Mouse (Mus musculus) embryonic facial prominence, embryonic 12.5 days (tissue): ENCODE measurements around the gene Cphx1. TPM values are rescaled to one million over a fixed set of nuclear protein-coding genes. Genes with fewer than 3 reads are reported as not detected.
"Not testable (repeated sequence)": the region's sequence is repeated elsewhere in the genome, so short reads cannot be mapped to it uniquely, and the experiment has no call there.

Experiments
- ATAC-seq: fragments of 200-750 bp; cut with Nextera tagmentation; 2 replicates; pipeline ENCODE4 v1.8.0; 2017; ENCODE audit not compliant: insufficient number of reproducible peaks, insufficient read depth, low FRiP score, low TSS enrichment
- H3K27ac ChIP-seq: fragments of 300-500 bp; sonication (generic); 2 replicates; pipeline ENCODE4 v1.5.1; 2016; ENCODE audit warnings: mild to moderate bottlenecking
- H3K27me3 ChIP-seq: fragments of 300-500 bp; sonication (generic); 2 replicates; pipeline ENCODE4 v1.6.1; 2016; ENCODE audit warnings: mild to moderate bottlenecking, moderate library complexity
- H3K36me3 ChIP-seq: fragments of 300-500 bp; sonication (generic); 2 replicates; pipeline ENCODE4 v1.6.1; 2016; ENCODE audit warnings: mild to moderate bottlenecking
- H3K4me1 ChIP-seq: fragments of 300-500 bp; sonication (generic); 2 replicates; pipeline ENCODE4 v1.6.1; 2016
- H3K4me2 ChIP-seq: fragments of 300-500 bp; sonication (generic); replicated peaks from 2 replicates; pipeline ENCODE4 v1.6.1; 2016; ENCODE audit warnings: mild to moderate bottlenecking, moderate library complexity
- H3K4me3 ChIP-seq: fragments of 300-500 bp; sonication (generic); 2 replicates; pipeline ENCODE4 v1.5.1; 2016; ENCODE audit warnings: mild to moderate bottlenecking
- H3K9ac ChIP-seq: fragments of 300-500 bp; sonication (generic); 2 replicates; pipeline ENCODE4 v1.6.1; 2016; ENCODE audit warnings: mild to moderate bottlenecking, moderate library complexity
- H3K9me3 ChIP-seq: fragments of 300-500 bp; sonication (generic); 2 replicates; pipeline ENCODE4 v1.6.1; 2016; ENCODE audit warnings: mild to moderate bottlenecking, moderate library complexity
- WGBS: fragments of 180-500 bp; shearing (Covaris S2); methylation state at CpG from one replicate; pipeline ENCODE4 v1.1.7; 2016; 5-methylcytosine and 5-hydroxymethylcytosine counted together
- polyA plus RNA-seq: library from polyadenylated mRNA; unstranded; fragments of >200 nt; fragmentation: Nextera tagmentation; extraction: Ambion mirVana; gene quantifications from 2 replicates; pipeline ENCODE4 v1.2.1, GENCODE M21; 2016

The Cphx1 gene
- polyA plus RNA-seq, 1 experiment from 2014 or later = not detected

GRCm38 (mm10) chr14:25978371-25979241 lies 40.5 kb downstream of the Cphx1 start, which contains the start of gene Duxbl1:
Gene Duxbl1, plus strand, starts transcription at chr14:25978577.
- H3K27ac ChIP-seq = peak within 1 kb of the TSS; percentile 87
- WGBS = no CpG with 5 or more reads among the region's 25 CpGs
- H3K9ac ChIP-seq, H3K27me3 ChIP-seq, H3K9me3 ChIP-seq, H3K36me3 ChIP-seq, H3K4me1 ChIP-seq: not testable (repeated sequence)
- peak within 1 kb of the TSS; percentile 23; the same call in 1 of the 2 replicates for H3K4me3 ChIP-seq
- peak; percentile 90 for ATAC-seq
- peak within 1 kb of the TSS; percentile 35; the same call in 1 of the 2 replicates for H3K4me2 ChIP-seq

- peak overlapping the region; percentile 35; the same call in 1 of the 2 replicates for H3K4me2 ChIP-seq
- not testable (repeated sequence) for H3K4me1 ChIP-seq, H3K27me3 ChIP-seq, H3K9me3 ChIP-seq, H3K36me3 ChIP-seq, ATAC-seq, H3K9ac ChIP-seq
- peak overlapping the region; percentile 87 for H3K27ac ChIP-seq
- peak overlapping the region; percentile 23; the same call in 1 of the 2 replicates for H3K4me3 ChIP-seq
- WGBS = 0% methylated on average over 5 of the region's 13 CpGs
Measured at GRCm38 (mm10) chr14:25979242-25979941, 41.3 kb downstream of the Cphx1 start.

GRCm38 (mm10) chr14:25981880-25982279 lies 43.8 kb downstream of the Cphx1 start:
- H3K4me1 ChIP-seq, H3K4me3 ChIP-seq, H3K27me3 ChIP-seq, H3K9me3 ChIP-seq, H3K4me2 ChIP-seq, H3K9ac ChIP-seq, ATAC-seq, H3K27ac ChIP-seq, H3K36me3 ChIP-seq: not testable (repeated sequence)
- WGBS = 54% methylated on average over 6 of the region's 9 CpGs

Other genes with a start within 250 kb of the Cphx1 start
- 27.6 and 30.3 TPM in 2 replicates for gene Ppif, start 244.2 kb upstream of the Cphx1 start, polyA plus RNA-seq
- 47.3 and 47.4 TPM in 2 replicates for gene Zcchc24, start 169.3 kb upstream of the Cphx1 start, polyA plus RNA-seq
- gene Anxa11, start 96.1 kb upstream of the Cphx1 start, polyA plus RNA-seq = 9.8 and 14.4 TPM in 2 replicates
- 0.24 TPM in 1 of 2 replicates, not detected in the other for gene Plac9a, start 35.2 kb upstream of the Cphx1 start, polyA plus RNA-seq
- 2.9 and 3.7 TPM in 2 replicates for gene Tmem254a, start 10.6 kb upstream of the Cphx1 start, polyA plus RNA-seq
- gene Duxbl1, start 40.3 kb downstream of the Cphx1 start, polyA plus RNA-seq = 3.5 and 3.9 TPM in 2 replicates
- gene Gm9780, start 104.4 kb downstream of the Cphx1 start, polyA plus RNA-seq = 2.7 and 5.9 TPM in 2 replicates
- 26.6 and 29.4 TPM in 2 replicates for gene Tmem254c, start 129.1 kb downstream of the Cphx1 start, polyA plus RNA-seq
- not detected in 2 replicates for gene Cphx2, start 143.2 kb downstream of the Cphx1 start, polyA plus RNA-seq
- gene Cphx3, start 144.0 kb downstream of the Cphx1 start, polyA plus RNA-seq = not detected in 2 replicates
- gene Duxbl2, start 180.0 kb downstream of the Cphx1 start, polyA plus RNA-seq = 3.4 TPM in 1 of 2 replicates, not detected in the other
- 2.3 and 2.8 TPM in 2 replicates for gene Plac9b, start 244.2 kb downstream of the Cphx1 start, polyA plus RNA-seq